Mouse (Mus musculus) ES-Bruce4 (cell line): ENCODE measurements around the gene Gas7.

ENCODE experiments used
- CTCF ChIP-seq: IDR thresholded peaks from one replicate; pipeline ENCODE4 v1.8.1; 2011; ENCODE audit warnings: low read depth, low read length
- EP300 ChIP-seq: IDR thresholded peaks from 2 replicates; pipeline ENCODE4 v1.6.1; 2011; ENCODE audit warnings: low read depth, low read length; ENCODE audit not compliant: insufficient read depth
- POLR2A ChIP-seq: IDR thresholded peaks from one replicate; pipeline ENCODE4 v1.8.1; 2011; ENCODE audit warnings: low read length; ENCODE audit not compliant: insufficient read depth

- TF ChIP-seq POLR2A (no peak), EP300 (no peak), CTCF (no peak)
Measured at GRCm38 (mm10) chr11:67722399-67723156, 267.3 kb downstream of the Gas7 start.
